Mouse (Mus musculus) spleen, adult 2 months (tissue): ENCODE results near the gene Uhrf2. TPM values are rescaled to one million over a fixed set of nuclear protein-coding genes. Genes with fewer than 3 reads are reported as not detected.

Experiments used
- DNase-seq, 2 experiments: peaks; one replicate each; pipeline versions ENCODE4 v3.0.0 to v3.0.0-alpha.2; 2012 to 2021; ENCODE audit warnings: low spot score in 2 of 2, low read depth in 1 of 2
- H3K27ac ChIP-seq: fragments of 200-500 bp; 2 replicates; pipeline ENCODE4 v1.5.1; 2012; ENCODE audit warnings: low read length, inconsistent platforms; ENCODE audit not compliant: insufficient read depth
- H3K27me3 ChIP-seq: fragments of 200-500 bp; 2 replicates; pipeline ENCODE4 v1.6.1; 2012; ENCODE audit warnings: mild to moderate bottlenecking, moderate library complexity, low read length, inconsistent platforms; ENCODE audit not compliant: control insufficient read depth, insufficient read depth
- H3K36me3 ChIP-seq: fragments of 200-500 bp; 2 replicates; pipeline ENCODE4 v1.6.1; 2012; ENCODE audit warnings: mild to moderate bottlenecking, low read length, inconsistent platforms; ENCODE audit not compliant: control insufficient read depth, insufficient read depth
- H3K4me1 ChIP-seq: fragments of 200-500 bp; 2 replicates; pipeline ENCODE4 v1.6.1; 2011; ENCODE audit warnings: inconsistent platforms; ENCODE audit not compliant: control insufficient read depth, insufficient read depth, insufficient read length
- H3K4me3 ChIP-seq: fragments of 200-500 bp; 2 replicates; pipeline ENCODE4 v1.5.1; 2011; ENCODE audit warnings: mild to moderate bottlenecking, inconsistent platforms; ENCODE audit not compliant: insufficient read depth, insufficient read length; ENCODE audit errors: extremely low read depth
- CTCF ChIP-seq: fragments of 200-500 bp; IDR thresholded peaks from 2 replicates; pipeline ENCODE4 v1.5.1; 2011; ENCODE audit warnings: mild to moderate bottlenecking, inconsistent platforms; ENCODE audit not compliant: insufficient read depth, insufficient read length, insufficient replicate concordance; ENCODE audit errors: extremely low read depth
- POLR2A ChIP-seq: fragments of 200-500 bp; IDR thresholded peaks from 2 replicates; pipeline ENCODE4 v1.6.1; 2011; ENCODE audit warnings: low read depth, low read length, inconsistent platforms
- WGBS: fragments of 180-500 bp; shearing (Covaris S2); methylation state at CpG from one replicate; pipeline ENCODE4 v1.1.7; 2018; 5-methylcytosine and 5-hydroxymethylcytosine counted together
- polyA plus RNA-seq: library from polyadenylated mRNA; depleted of rRNA; stranded (reverse); fragments of >200 nt; gene quantifications from 2 replicates; pipeline ENCODE4 v1.2.3, GENCODE M21; 2012

The Uhrf2 gene
- polyA plus RNA-seq, 1 experiment, result 26.2 TPM

GRCm38 (mm10) chr19:30097039-30097438, 66.7 kb downstream of the Uhrf2 start:
- Histone ChIP-seq H3K27me3 (no peaks in the 10 kb centered on the region), H3K4me1 (no peaks in the 10 kb centered on the region), H3K4me3 (no peak overlapping the region), H3K36me3 (peaks cover 17% of the 10 kb centered on the region), H3K27ac (no peak overlapping the region)
- 98% methylated on average over 4 of the region's 4 CpGs for WGBS
- no peak for DNase-seq
- TF ChIP-seq POLR2A, result no peak
- TF ChIP-seq CTCF, result no peak

GRCm38 (mm10) chr19:30100571-30100970, 70.3 kb downstream of the Uhrf2 start:
- H3K27ac ChIP-seq, result no peak overlapping the region
- 95% methylated on average over 12 of the region's 12 CpGs for WGBS
- H3K4me1 ChIP-seq, result no peaks in the 10 kb centered on the region
- no peaks in the 10 kb centered on the region for H3K27me3 ChIP-seq
- no peak for DNase-seq
- TF ChIP-seq CTCF (no peak), POLR2A (no peak)
- H3K36me3 ChIP-seq, result peaks cover 6% of the 10 kb centered on the region
- H3K4me3 ChIP-seq, result no peak overlapping the region

GRCm38 (mm10) chr19:30102620-30103019, 72.3 kb downstream of the Uhrf2 start:
- 86% methylated on average over 6 of the region's 6 CpGs for WGBS

GRCm38 (mm10) chr19:30105045-30105842, 74.9 kb downstream of the Uhrf2 start:
- 82% methylated on average over 6 of the region's 6 CpGs for WGBS

More at GRCm38 (mm10) chr19:30102620-30103019, 72.3 kb downstream of the Uhrf2 start:
- no peaks in the 10 kb centered on the region for H3K4me1 ChIP-seq
- H3K27ac ChIP-seq, result no peak overlapping the region
- no peaks in the 10 kb centered on the region for H3K27me3 ChIP-seq
- H3K36me3 ChIP-seq, result no peaks in the 10 kb centered on the region
- H3K4me3 ChIP-seq, result no peak overlapping the region
- no peak for DNase-seq
- TF ChIP-seq POLR2A, result no peak
- no peak for TF ChIP-seq CTCF

DNA sequence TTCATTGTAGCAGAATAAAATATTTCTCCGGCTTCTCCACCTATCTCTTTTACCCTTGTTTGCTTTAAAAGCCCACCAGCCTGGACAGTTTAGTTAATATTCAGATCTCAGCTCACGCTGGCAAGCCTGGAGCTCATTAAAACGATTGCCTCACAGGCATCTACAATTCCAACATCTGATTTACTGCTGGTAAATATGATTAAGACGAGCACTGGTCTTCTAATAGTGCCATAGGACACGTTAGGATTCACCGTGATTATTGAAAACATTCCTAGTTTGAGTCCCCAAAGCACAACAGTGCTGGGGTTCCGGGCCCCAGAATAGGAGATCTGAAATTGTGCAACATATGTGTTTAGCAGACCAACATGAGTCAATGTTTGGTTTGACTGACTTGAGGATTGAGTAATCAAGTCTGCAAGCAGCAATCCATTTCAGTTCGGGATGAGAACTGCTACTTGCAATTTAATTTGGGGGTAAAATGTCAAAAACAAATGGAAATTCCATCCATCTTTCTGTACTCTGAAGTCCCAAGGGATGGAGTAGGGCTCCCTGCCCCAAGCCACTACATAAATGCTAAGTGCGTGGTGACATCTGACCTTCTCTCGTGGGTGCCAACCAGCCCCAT, 77.0 kb downstream of the Uhrf2 start:
- no peaks in the 10 kb centered on the region for H3K36me3 ChIP-seq
- DNase-seq, result no peak
- H3K27me3 ChIP-seq, result no peaks in the 10 kb centered on the region
- H3K27ac ChIP-seq, result no peak overlapping the region
- no peaks in the 10 kb centered on the region for H3K4me1 ChIP-seq
- H3K4me3 ChIP-seq, result no peak overlapping the region
- WGBS, result 87% methylated on average over 10 of the region's 10 CpGs
- TF ChIP-seq POLR2A (no peak), CTCF (no peak)

More at GRCm38 (mm10) chr19:30105045-30105842, 74.9 kb downstream of the Uhrf2 start:
- TF ChIP-seq CTCF, result no peak
- TF ChIP-seq POLR2A, result no peak
- DNase-seq, result no peak
- H3K36me3 ChIP-seq, result no peaks in the 10 kb centered on the region
- H3K27me3 ChIP-seq, result no peaks in the 10 kb centered on the region
- H3K27ac ChIP-seq, result no peak overlapping the region
- no peak overlapping the region for H3K4me3 ChIP-seq
- H3K4me1 ChIP-seq, result no peaks in the 10 kb centered on the region

DNA sequence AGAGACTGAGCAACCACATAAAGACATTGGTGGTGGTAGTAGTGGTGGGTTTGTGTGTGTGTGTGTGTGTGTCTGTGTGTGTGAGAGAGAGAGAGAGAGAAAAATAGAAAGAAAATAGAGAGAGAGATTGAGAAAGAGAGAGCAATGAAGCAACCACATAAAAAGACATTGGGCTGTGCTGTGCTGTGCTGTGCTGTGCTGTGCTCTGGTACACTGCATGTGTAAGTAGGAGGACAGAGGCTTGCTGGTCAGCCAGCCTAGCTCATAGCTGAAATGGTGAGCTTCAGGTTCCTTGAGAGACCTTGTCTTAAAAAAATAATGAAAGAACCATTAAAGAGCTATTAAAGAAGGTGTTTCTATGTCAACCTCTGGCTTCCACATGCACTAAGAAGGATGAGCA, 78.3 kb downstream of the Uhrf2 start:
- H3K27ac ChIP-seq, result no peak overlapping the region
- no peak for DNase-seq
- TF ChIP-seq POLR2A (no peak), CTCF (no peak)
- no peaks in the 10 kb centered on the region for H3K4me1 ChIP-seq
- no peaks in the 10 kb centered on the region for H3K36me3 ChIP-seq
- no peaks in the 10 kb centered on the region for H3K27me3 ChIP-seq
- H3K4me3 ChIP-seq, result no peak overlapping the region

DNA sequence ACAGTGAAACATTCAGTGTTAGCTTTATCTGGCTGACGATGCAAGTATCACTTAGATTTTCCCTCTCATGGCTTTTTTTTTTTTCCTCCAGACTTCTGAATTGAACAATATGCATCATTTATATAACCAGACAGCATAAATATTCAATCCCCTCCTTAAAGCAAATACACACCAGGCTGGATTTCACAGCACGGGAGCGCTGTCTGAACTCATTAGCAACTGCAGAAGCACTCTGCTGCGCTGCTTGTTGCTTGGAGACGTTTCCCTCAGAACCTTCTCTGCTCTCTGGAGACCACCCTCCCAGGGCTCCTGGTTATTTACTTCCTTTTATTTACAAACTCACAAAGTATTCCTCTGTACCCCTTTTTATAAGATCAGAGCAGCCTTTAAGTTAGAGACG, 78.8 kb downstream of the Uhrf2 start:
- H3K4me3 ChIP-seq, result no peak overlapping the region
- no peak for DNase-seq
- H3K4me1 ChIP-seq, result no peaks in the 10 kb centered on the region
- no peaks in the 10 kb centered on the region for H3K36me3 ChIP-seq
- WGBS, result 92% methylated on average over 6 of the region's 6 CpGs
- TF ChIP-seq POLR2A, result no peak
- no peak for TF ChIP-seq CTCF
- H3K27me3 ChIP-seq, result no peaks in the 10 kb centered on the region
- H3K27ac ChIP-seq, result no peak overlapping the region
